Mouse (Mus musculus) gastrocnemius, adult 18-20 months (tissue): ENCODE results near the gene Clip2. TPM values are rescaled to one million over a fixed set of nuclear protein-coding genes. Genes with fewer than 3 reads are reported as not detected.
A peak's percentile ranks its signal among the peaks of the same experiment; 100 is the strongest.
"Not testable (repeated sequence)": the region's sequence is repeated elsewhere in the genome, so short reads cannot be mapped to it uniquely, and the experiment has no call there.

Experiments
- DNase-seq: peaks from one replicate; pipeline ENCODE4 v3.0.0; 2021; ENCODE audit warnings: low spot score
- total RNA-seq, 2 experiments: library from RNA; stranded (reverse); gene quantifications; 2 replicates each; pipeline ENCODE4 v1.2.3; 2021

Gene Clip2
- total RNA-seq, 2 experiments from 2014 or later, result 1.7 to 3.0 TPM

- DNase-seq, result no peak
Observed at GRCm38 (mm10) chr5:134490465-134490864, 61.8 kb downstream of the Clip2 start.

- no peak for DNase-seq
Observed at GRCm38 (mm10) chr5:134489583-134489982, 62.7 kb downstream of the Clip2 start.

- DNase-seq, result no peak
Observed at GRCm38 (mm10) chr5:134488596-134488995, 63.6 kb downstream of the Clip2 start.

- DNase-seq, result no peak
Observed at GRCm38 (mm10) chr5:134488042-134488441, 64.2 kb downstream of the Clip2 start.

GRCm38 (mm10) chr5:134485900-134486665 is 66.2 kb downstream of the Clip2 start:
- peak; percentile 75 for DNase-seq

GRCm38 (mm10) chr5:134485183-134485730 is 67.0 kb downstream of the Clip2 start:
- no peak for DNase-seq

- no peak for DNase-seq
Observed at GRCm38 (mm10) chr5:134483291-134483690, 68.9 kb downstream of the Clip2 start.

- DNase-seq, result no peak
Observed at GRCm38 (mm10) chr5:134482331-134482730, 69.9 kb downstream of the Clip2 start.

- not testable (repeated sequence) for DNase-seq
Observed at GRCm38 (mm10) chr5:134478886-134479285, 73.3 kb downstream of the Clip2 start.

GRCm38 (mm10) chr5:134475686-134476085 is 76.5 kb downstream of the Clip2 start:
- not testable (repeated sequence) for DNase-seq

- DNase-seq, result no peak
Observed at GRCm38 (mm10) chr5:134475006-134475605, 77.1 kb downstream of the Clip2 start.

- DNase-seq, result no peak
Observed at GRCm38 (mm10) chr5:134473902-134474301, 78.3 kb downstream of the Clip2 start.

GRCm38 (mm10) chr5:134470538-134471169 is 81.6 kb downstream of the Clip2 start:
- DNase-seq, result no peak

- DNase-seq, result no peak
Observed at GRCm38 (mm10) chr5:134469559-134470150, 82.6 kb downstream of the Clip2 start.

- DNase-seq, result no peak
Observed at GRCm38 (mm10) chr5:134468158-134468765, 84.0 kb downstream of the Clip2 start.

GRCm38 (mm10) chr5:134467030-134467549 is 85.1 kb downstream of the Clip2 start:
- DNase-seq, result no peak

GRCm38 (mm10) chr5:134466296-134467029 is 85.8 kb downstream of the Clip2 start:
- no peak for DNase-seq

- DNase-seq, result no peak
Observed at GRCm38 (mm10) chr5:134465197-134465596, 87.0 kb downstream of the Clip2 start.

GRCm38 (mm10) chr5:134464225-134464624 is 88.0 kb downstream of the Clip2 start:
- DNase-seq, result no peak

- no peak for DNase-seq
Observed at GRCm38 (mm10) chr5:134462731-134463130, 89.5 kb downstream of the Clip2 start.
